Mouse (Mus musculus) hindbrain, embryonic 14.5 days (tissue): ENCODE results near the gene Alg9. TPM values are rescaled to one million over a fixed set of nuclear protein-coding genes. Genes with fewer than 3 reads are reported as not detected.

ENCODE experiments used
- ATAC-seq: fragments of 200-750 bp; cut with Nextera tagmentation; 2 replicates; pipeline ENCODE4 v1.8.0; 2017; ENCODE audit warnings: moderate number of reproducible peaks, mild to moderate bottlenecking, moderate TSS enrichment, moderate library complexity; ENCODE audit not compliant: low FRiP score
- DNase-seq: peaks from one replicate; pipeline ENCODE4 v3.0.0-alpha.2; 2015; ENCODE audit warnings: low spot score
- H3K27ac ChIP-seq: fragments of 300-500 bp; sonication (generic); 2 replicates; pipeline ENCODE4 v1.5.1; 2014; ENCODE audit warnings: mild to moderate bottlenecking, moderate library complexity
- H3K27me3 ChIP-seq: fragments of 300-500 bp; sonication (generic); 2 replicates; pipeline ENCODE4 v1.6.1; 2014; ENCODE audit warnings: mild to moderate bottlenecking, low read length, mixed read lengths; ENCODE audit not compliant: control insufficient read depth, insufficient read depth
- H3K36me3 ChIP-seq: fragments of 300-500 bp; sonication (generic); replicated peaks from 2 replicates; pipeline ENCODE4 v1.6.1; 2014; ENCODE audit not compliant: control insufficient read depth, insufficient read depth
- H3K4me1 ChIP-seq: fragments of 300-500 bp; sonication (generic); replicated peaks from 2 replicates; pipeline ENCODE4 v1.6.1; 2014; ENCODE audit warnings: antibody characterized with exemption, low read length, mixed read lengths; ENCODE audit not compliant: control insufficient read depth, insufficient read depth
- H3K4me2 ChIP-seq: fragments of 300-500 bp; sonication (generic); replicated peaks from 2 replicates; pipeline ENCODE4 v1.6.1; 2014; ENCODE audit warnings: mild to moderate bottlenecking, moderate library complexity
- H3K4me3 ChIP-seq: fragments of 300-500 bp; sonication (generic); replicated peaks from 2 replicates; pipeline ENCODE4 v1.5.1; 2014; ENCODE audit warnings: mild to moderate bottlenecking, low read length
- H3K9ac ChIP-seq: fragments of 300-500 bp; sonication (generic); 2 replicates; pipeline ENCODE4 v1.6.1; 2014
- H3K9me3 ChIP-seq: fragments of 300-500 bp; sonication (generic); 2 replicates; pipeline ENCODE4 v1.6.1; 2016; ENCODE audit warnings: low read length; ENCODE audit not compliant: control insufficient read depth
- WGBS: fragments of 180-500 bp; shearing (Covaris S2); extraction: QIAGEN DNeasy Blood & Tissue Kit; methylation state at CpG from one replicate; pipeline ENCODE4 v1.1.7; 2014; 5-methylcytosine and 5-hydroxymethylcytosine counted together
- polyA plus RNA-seq: library from polyadenylated mRNA; unstranded; fragments of >200 nt; fragmentation: Nextera tagmentation; extraction: Ambion mirVana; gene quantifications from 2 replicates; pipeline ENCODE4 v1.2.1, GENCODE M21; 2014

Gene Alg9
- polyA plus RNA-seq, 1 experiment from 2014 or later: 63.4 TPM

GRCm38 (mm10) chr9:50861119-50861839, 86.5 kb downstream of the Alg9 start:
- no peak overlapping the region for H3K4me2 ChIP-seq
- DNase-seq (no peak), ATAC-seq (no peak)
- WGBS: 93% methylated on average over 18 of the region's 18 CpGs
- H3K4me1 ChIP-seq: peaks cover 4% of the 10 kb centered on the region; the same call in 1 of the 2 replicates
- H3K27me3 ChIP-seq: no peaks in the 10 kb centered on the region
- H3K9me3 ChIP-seq: no peaks in the 10 kb centered on the region
- H3K4me3 ChIP-seq: no peak overlapping the region
- H3K27ac ChIP-seq: no peak overlapping the region
- H3K9ac ChIP-seq: no peak overlapping the region
- H3K36me3 ChIP-seq: peaks cover 72% of the 10 kb centered on the region

GRCm38 (mm10) chr9:50863824-50864223, 89.0 kb downstream of the Alg9 start:
- no peak for ATAC-seq

GRCm38 (mm10) chr9:50864877-50865276, 90.1 kb downstream of the Alg9 start:
- no peak for DNase-seq
- Histone ChIP-seq H3K4me3 (no peak overlapping the region), H3K27me3 (no peaks in the 10 kb centered on the region), H3K4me2 (no peak overlapping the region), H3K9me3 (no peaks in the 10 kb centered on the region), H3K9ac (no peak overlapping the region), H3K4me1 (no peaks in the 10 kb centered on the region), H3K36me3 (peaks cover 93% of the 10 kb centered on the region), H3K27ac (no peak overlapping the region)
- 95% methylated on average over 5 of the region's 5 CpGs for WGBS
- no peak for ATAC-seq

More at GRCm38 (mm10) chr9:50863824-50864223, 89.0 kb downstream of the Alg9 start:
- H3K27ac ChIP-seq: no peak overlapping the region
- WGBS: 92% methylated on average over 4 of the region's 4 CpGs
- H3K9me3 ChIP-seq: no peaks in the 10 kb centered on the region
- no peaks in the 10 kb centered on the region for H3K27me3 ChIP-seq
- DNase-seq: no peak
- peaks cover 97% of the 10 kb centered on the region for H3K36me3 ChIP-seq
- H3K9ac ChIP-seq: no peak overlapping the region
- no peaks in the 10 kb centered on the region for H3K4me1 ChIP-seq
- no peak overlapping the region for H3K4me3 ChIP-seq
- no peak overlapping the region for H3K4me2 ChIP-seq

GRCm38 (mm10) chr9:50865803-50866202, 91.0 kb downstream of the Alg9 start:
- H3K4me1 ChIP-seq: no peaks in the 10 kb centered on the region
- no peak overlapping the region for H3K9ac ChIP-seq
- peaks cover 95% of the 10 kb centered on the region for H3K36me3 ChIP-seq
- no peak for ATAC-seq
- H3K27ac ChIP-seq: no peak overlapping the region
- WGBS: 90% methylated on average over 8 of the region's 8 CpGs
- H3K4me2 ChIP-seq: no peak overlapping the region
- H3K27me3 ChIP-seq: no peaks in the 10 kb centered on the region
- no peak overlapping the region for H3K4me3 ChIP-seq
- no peaks in the 10 kb centered on the region for H3K9me3 ChIP-seq
- DNase-seq: no peak

- no peak overlapping the region for H3K4me3 ChIP-seq
- no peak overlapping the region for H3K9ac ChIP-seq
- 92% methylated on average over 6 of the region's 6 CpGs for WGBS
- no peak overlapping the region for H3K4me2 ChIP-seq
- DNase-seq (no peak), ATAC-seq (no peak)
- H3K36me3 ChIP-seq: peaks cover 88% of the 10 kb centered on the region
- no peaks in the 10 kb centered on the region for H3K9me3 ChIP-seq
- H3K27ac ChIP-seq: no peak overlapping the region
- no peaks in the 10 kb centered on the region for H3K27me3 ChIP-seq
- H3K4me1 ChIP-seq: no peaks in the 10 kb centered on the region
Measured at GRCm38 (mm10) chr9:50867015-50867414, 92.2 kb downstream of the Alg9 start.

GRCm38 (mm10) chr9:50868182-50868581, 93.4 kb downstream of the Alg9 start:
- H3K9me3 ChIP-seq: no peaks in the 10 kb centered on the region
- no peak for ATAC-seq

GRCm38 (mm10) chr9:50873210-50873609, 98.4 kb downstream of the Alg9 start:
- ATAC-seq (no peak), DNase-seq (no peak)
- Histone ChIP-seq H3K27ac (no peak overlapping the region), H3K9ac (no peak overlapping the region), H3K9me3 (no peaks in the 10 kb centered on the region), H3K4me1 (no peaks in the 10 kb centered on the region), H3K4me2 (no peak overlapping the region), H3K4me3 (no peak overlapping the region), H3K27me3 (no peaks in the 10 kb centered on the region), H3K36me3 (peaks cover 83% of the 10 kb centered on the region)
- WGBS: 92% methylated on average over 9 of the region's 9 CpGs

More at GRCm38 (mm10) chr9:50868182-50868581, 93.4 kb downstream of the Alg9 start:
- Histone ChIP-seq H3K4me2 (no peak overlapping the region), H3K27me3 (no peaks in the 10 kb centered on the region), H3K36me3 (peaks cover 87% of the 10 kb centered on the region), H3K9ac (no peak overlapping the region), H3K4me1 (no peaks in the 10 kb centered on the region), H3K4me3 (no peak overlapping the region), H3K27ac (no peak overlapping the region)
- WGBS: 100% methylated on average over 2 of the region's 2 CpGs
- DNase-seq: no peak

- WGBS: 86% methylated on average over 6 of the region's 6 CpGs
Measured at GRCm38 (mm10) chr9:50874031-50874430, 99.2 kb downstream of the Alg9 start.

GRCm38 (mm10) chr9:50875470-50875869, 100.7 kb downstream of the Alg9 start:
- H3K36me3 ChIP-seq: peaks cover 88% of the 10 kb centered on the region
- DNase-seq: no peak

More at GRCm38 (mm10) chr9:50874031-50874430, 99.2 kb downstream of the Alg9 start:
- Histone ChIP-seq H3K36me3 (peaks cover 84% of the 10 kb centered on the region), H3K27ac (no peak overlapping the region), H3K9me3 (no peaks in the 10 kb centered on the region), H3K27me3 (no peaks in the 10 kb centered on the region), H3K9ac (no peak overlapping the region), H3K4me1 (no peaks in the 10 kb centered on the region), H3K4me3 (no peak overlapping the region), H3K4me2 (no peak overlapping the region)
- DNase-seq (no peak), ATAC-seq (no peak)

More at GRCm38 (mm10) chr9:50875470-50875869, 100.7 kb downstream of the Alg9 start:
- ATAC-seq: no peak
- no peak overlapping the region for H3K9ac ChIP-seq
- H3K9me3 ChIP-seq: no peaks in the 10 kb centered on the region
- 95% methylated on average over 4 of the region's 4 CpGs for WGBS
- no peak overlapping the region for H3K4me2 ChIP-seq
- no peak overlapping the region for H3K27ac ChIP-seq
- H3K4me1 ChIP-seq: no peaks in the 10 kb centered on the region
- no peak overlapping the region for H3K4me3 ChIP-seq
- H3K27me3 ChIP-seq: no peaks in the 10 kb centered on the region
